Mouse (Mus musculus): Measurements from ENCODE around the gene Bach2. TPM values are rescaled to one million over a fixed set of nuclear protein-coding genes. Genes with fewer than 3 reads are reported as not detected.

Bach2 gene
- polyA plus RNA-seq, 1 experiment from 2014 or later: 1.1 TPM

- WGBS: 15% methylated on average over 5 of the region's 5 CpGs
- peak; percentile 85 for TF ChIP-seq CTCF (IDR thresholded peaks at IDR 0.05; ENCODE audit: low read depth)
- Histone ChIP-seq H3K36me3 (ENCODE audit: control insufficient read depth, insufficient read depth) (no peaks in the 10 kb centered on the region), H3K4me1 (replicated peaks; ENCODE audit: control insufficient read depth, insufficient read depth, low read length) (no peaks in the 10 kb centered on the region), H3K9ac (ENCODE audit: low read depth, low read length) (no peak overlapping the region), H3K4me3 (ENCODE audit: low read depth, low read length) (no peak overlapping the region), H3K27ac (ENCODE audit: low read depth, low read length) (peak overlapping the region; percentile 54; the same call in 1 of the 2 replicates), H3K4me2 (replicated peaks; ENCODE audit: low read depth) (peak overlapping the region; percentile 30; the same call in 1 of the 2 replicates), H3K27me3 (replicated peaks; ENCODE audit: control insufficient read depth, insufficient read depth, low read length) (no peaks in the 10 kb centered on the region), H3K9me3 (ENCODE audit: control insufficient read depth) (no peaks in the 10 kb centered on the region)
- ATAC-seq: peak; percentile 74; the same call in 1 of the 2 replicates
Observed at GRCm38 (mm10) chr4:32538088-32538487, 299.5 kb downstream of the Bach2 start.

GRCm38 (mm10) chr4:32538488-32538887, 299.9 kb downstream of the Bach2 start:
- peak overlapping the region; percentile 55 for H3K27ac ChIP-seq (ENCODE audit: low read depth, low read length)

GRCm38 (mm10) chr4:32538987-32539386, 300.4 kb downstream of the Bach2 start:
- Histone ChIP-seq H3K4me1 (replicated peaks; ENCODE audit: control insufficient read depth, insufficient read depth, low read length) (no peaks in the 10 kb centered on the region), H3K4me3 (ENCODE audit: low read depth, low read length) (no peak overlapping the region), H3K36me3 (ENCODE audit: control insufficient read depth, insufficient read depth) (no peaks in the 10 kb centered on the region), H3K27me3 (replicated peaks; ENCODE audit: control insufficient read depth, insufficient read depth, low read length) (no peaks in the 10 kb centered on the region), H3K4me2 (replicated peaks; ENCODE audit: low read depth) (no peak overlapping the region; the same call in 1 of the 2 replicates), H3K9me3 (ENCODE audit: control insufficient read depth) (no peaks in the 10 kb centered on the region), H3K9ac (ENCODE audit: low read depth, low read length) (no peak overlapping the region), H3K27ac (ENCODE audit: low read depth, low read length) (peak overlapping the region; percentile 55)
- no peak for TF ChIP-seq CTCF (IDR thresholded peaks at IDR 0.05; ENCODE audit: low read depth)
- ATAC-seq: peak; percentile 79
- 46% methylated on average over 11 of the region's 11 CpGs for WGBS

More at GRCm38 (mm10) chr4:32538488-32538887, 299.9 kb downstream of the Bach2 start:
- Histone ChIP-seq H3K9me3 (ENCODE audit: control insufficient read depth) (no peaks in the 10 kb centered on the region), H3K4me1 (replicated peaks; ENCODE audit: control insufficient read depth, insufficient read depth, low read length) (no peaks in the 10 kb centered on the region), H3K4me2 (replicated peaks; ENCODE audit: low read depth) (peak overlapping the region; percentile 30; the same call in 1 of the 2 replicates), H3K36me3 (ENCODE audit: control insufficient read depth, insufficient read depth) (no peaks in the 10 kb centered on the region), H3K4me3 (ENCODE audit: low read depth, low read length) (no peak overlapping the region), H3K27me3 (replicated peaks; ENCODE audit: control insufficient read depth, insufficient read depth, low read length) (no peaks in the 10 kb centered on the region), H3K9ac (ENCODE audit: low read depth, low read length) (no peak overlapping the region)
- WGBS: 38% methylated on average over 4 of the region's 4 CpGs
- ATAC-seq: peak; percentile 97
- TF ChIP-seq CTCF (IDR thresholded peaks at IDR 0.05; ENCODE audit: low read depth): no peak

- H3K4me1 ChIP-seq (replicated peaks; ENCODE audit: control insufficient read depth, insufficient read depth, low read length): no peaks in the 10 kb centered on the region
- WGBS: 85% methylated on average over 14 of the region's 14 CpGs
- no peak overlapping the region for H3K27ac ChIP-seq (ENCODE audit: low read depth, low read length)
- H3K9me3 ChIP-seq (ENCODE audit: control insufficient read depth): no peaks in the 10 kb centered on the region
- ATAC-seq: no peak
- no peak overlapping the region for H3K4me3 ChIP-seq (ENCODE audit: low read depth, low read length)
- no peak overlapping the region for H3K9ac ChIP-seq (ENCODE audit: low read depth, low read length)
- H3K4me2 ChIP-seq (replicated peaks; ENCODE audit: low read depth): no peak overlapping the region
- H3K27me3 ChIP-seq (replicated peaks; ENCODE audit: control insufficient read depth, insufficient read depth, low read length): no peaks in the 10 kb centered on the region
- no peaks in the 10 kb centered on the region for H3K36me3 ChIP-seq (ENCODE audit: control insufficient read depth, insufficient read depth)
- no peak for TF ChIP-seq CTCF (IDR thresholded peaks at IDR 0.05; ENCODE audit: low read depth)
Observed at GRCm38 (mm10) chr4:32544821-32545545, 306.4 kb downstream of the Bach2 start.

- Histone ChIP-seq H3K4me1 (replicated peaks; ENCODE audit: control insufficient read depth, insufficient read depth, low read length) (no peaks in the 10 kb centered on the region), H3K36me3 (ENCODE audit: control insufficient read depth, insufficient read depth) (no peaks in the 10 kb centered on the region), H3K9me3 (ENCODE audit: control insufficient read depth) (no peaks in the 10 kb centered on the region), H3K9ac (ENCODE audit: low read depth, low read length) (no peak overlapping the region), H3K4me3 (ENCODE audit: low read depth, low read length) (no peak overlapping the region), H3K27ac (ENCODE audit: low read depth, low read length) (no peak overlapping the region), H3K27me3 (replicated peaks; ENCODE audit: control insufficient read depth, insufficient read depth, low read length) (no peaks in the 10 kb centered on the region), H3K4me2 (replicated peaks; ENCODE audit: low read depth) (no peak overlapping the region)
- ATAC-seq: no peak
- 71% methylated on average over 4 of the region's 4 CpGs for whole genome bisulfite sequencing
- no peak for TF ChIP-seq CTCF (IDR thresholded peaks at IDR 0.05; ENCODE audit: low read depth)
Observed at GRCm38 (mm10) chr4:32545548-32545947, 306.9 kb downstream of the Bach2 start.

- no peak overlapping the region for H3K4me3 ChIP-seq (ENCODE audit: low read depth, low read length)
- no peak for TF ChIP-seq CTCF (IDR thresholded peaks at IDR 0.05; ENCODE audit: low read depth)
- ATAC-seq: no peak
- no peaks in the 10 kb centered on the region for H3K27me3 ChIP-seq (replicated peaks; ENCODE audit: control insufficient read depth, insufficient read depth, low read length)
- H3K27ac ChIP-seq (ENCODE audit: low read depth, low read length): no peak overlapping the region
- no peaks in the 10 kb centered on the region for H3K4me1 ChIP-seq (replicated peaks; ENCODE audit: control insufficient read depth, insufficient read depth, low read length)
- H3K4me2 ChIP-seq (replicated peaks; ENCODE audit: low read depth): no peak overlapping the region
- WGBS: 92% methylated on average over 1 of the region's 1 CpGs
- no peaks in the 10 kb centered on the region for H3K9me3 ChIP-seq (ENCODE audit: control insufficient read depth)
- H3K36me3 ChIP-seq (ENCODE audit: control insufficient read depth, insufficient read depth): no peaks in the 10 kb centered on the region
- H3K9ac ChIP-seq (ENCODE audit: low read depth, low read length): no peak overlapping the region
Observed at GRCm38 (mm10) chr4:32549150-32549549, 310.5 kb downstream of the Bach2 start.
